Mouse (Mus musculus): ENCODE results near the gene Nfib. TPM values are rescaled to one million over a fixed set of nuclear protein-coding genes. Genes with fewer than 3 reads are reported as not detected.

The Nfib gene
- polyA plus RNA-seq, 1 experiment from 2014 or later = 204 TPM

- no peaks in the 10 kb centered on the region for H3K9me3 ChIP-seq (replicated peaks)
- peaks cover 52% of the 10 kb centered on the region for H3K4me1 ChIP-seq
- peak overlapping the region; percentile 5; the same call in 1 of the 2 replicates for H3K4me2 ChIP-seq
- no peak overlapping the region for H3K4me3 ChIP-seq
- H3K27me3 ChIP-seq = peaks cover 8% of the 10 kb centered on the region; the same call in 1 of the 2 replicates
- H3K27ac ChIP-seq = peak overlapping the region; percentile 10; the same call in 1 of the 2 replicates
- H3K36me3 ChIP-seq (ENCODE audit: poor library complexity, severe bottlenecking) = peaks cover 6% of the 10 kb centered on the region; the same call in 1 of the 2 replicates
- 39% methylated on average over 4 of the region's 4 CpGs for WGBS
- no peak overlapping the region for H3K9ac ChIP-seq
- no peak for ATAC-seq
Measured at GRCm38 (mm10) chr4:82543398-82543740, 162.2 kb downstream of the Nfib start.

DNA sequence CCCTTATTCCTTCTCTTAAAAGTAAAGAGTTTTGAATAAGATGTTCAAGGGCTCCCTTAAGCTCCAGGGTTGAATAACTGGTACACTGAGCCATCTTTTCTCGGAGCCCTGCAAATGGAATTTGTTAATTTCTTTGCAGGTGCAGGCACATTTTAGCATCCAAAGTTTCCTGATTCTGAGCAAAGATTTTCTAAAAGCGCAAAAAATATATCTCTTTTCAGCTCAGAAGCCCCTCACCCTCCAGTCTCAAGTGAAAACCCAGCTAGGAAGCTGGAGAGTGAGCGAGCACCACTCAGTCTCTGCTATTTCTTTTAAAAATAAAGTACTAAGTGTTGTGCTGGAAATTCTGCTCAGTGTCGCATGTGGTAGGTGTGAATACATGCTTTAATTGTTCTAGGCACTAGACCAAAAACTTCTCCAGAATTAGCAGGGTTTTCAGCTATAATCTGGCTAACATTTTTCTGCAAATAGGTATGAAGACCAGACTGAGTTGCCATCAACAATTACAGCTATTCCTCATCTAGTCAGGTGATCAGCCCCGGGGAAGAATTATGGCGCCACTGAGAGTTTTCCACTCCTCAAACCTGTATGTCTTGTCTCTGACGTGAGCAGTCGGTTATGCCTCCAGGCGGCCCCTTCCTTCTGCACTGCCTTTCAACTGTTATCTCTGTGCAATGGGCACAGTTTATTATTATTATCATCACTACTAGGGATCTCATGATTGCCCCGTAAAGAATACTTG, 162.7 kb downstream of the Nfib start:
- 52% methylated on average over 10 of the region's 10 CpGs for WGBS
- no peak for ATAC-seq
- Histone ChIP-seq H3K4me1 (peaks cover 58% of the 10 kb centered on the region), H3K9me3 (replicated peaks) (no peaks in the 10 kb centered on the region), H3K9ac (0 out of 2 replicates have a peak overlapping the region, but pooled peaks have one; percentile 16), H3K27ac (peak overlapping the region; percentile 10; the same call in 1 of the 2 replicates), H3K27me3 (peaks cover 8% of the 10 kb centered on the region; the same call in 1 of the 2 replicates), H3K4me3 (no peak overlapping the region), H3K36me3 (ENCODE audit: poor library complexity, severe bottlenecking) (peaks cover 4% of the 10 kb centered on the region; the same call in 1 of the 2 replicates), H3K4me2 (peak overlapping the region; percentile 5; the same call in 1 of the 2 replicates)

- Histone ChIP-seq H3K4me1 (peaks cover 66% of the 10 kb centered on the region), H3K27me3 (peaks cover 12% of the 10 kb centered on the region; the same call in 1 of the 2 replicates), H3K9me3 (replicated peaks) (no peaks in the 10 kb centered on the region), H3K9ac (0 out of 2 replicates have a peak overlapping the region, but pooled peaks have one; percentile 26), H3K4me3 (no peak overlapping the region), H3K4me2 (peak overlapping the region; percentile 33), H3K27ac (peak overlapping the region; percentile 57), H3K36me3 (ENCODE audit: poor library complexity, severe bottlenecking) (no peaks in the 10 kb centered on the region; the same call in 1 of the 2 replicates)
- peak; percentile 73 for ATAC-seq
- 27% methylated on average over 7 of the region's 7 CpGs for WGBS
Measured at GRCm38 (mm10) chr4:82541894-82542510, 163.5 kb downstream of the Nfib start.

GRCm38 (mm10) chr4:82540466-82540990, 165.0 kb downstream of the Nfib start:
- H3K4me1 ChIP-seq = peaks cover 81% of the 10 kb centered on the region

GRCm38 (mm10) chr4:82540048-82540410, 165.5 kb downstream of the Nfib start:
- Histone ChIP-seq H3K36me3 (ENCODE audit: poor library complexity, severe bottlenecking) (no peaks in the 10 kb centered on the region), H3K27me3 (peaks cover 31% of the 10 kb centered on the region), H3K4me1 (peaks cover 83% of the 10 kb centered on the region), H3K4me3 (peak overlapping the region; percentile 40; the same call in 1 of the 2 replicates), H3K9ac (peak overlapping the region; percentile 78), H3K9me3 (replicated peaks) (no peaks in the 10 kb centered on the region), H3K4me2 (peak overlapping the region; percentile 83), H3K27ac (peak overlapping the region; percentile 98)
- ATAC-seq = no peak
- WGBS = 22% methylated on average over 2 of the region's 2 CpGs

More at GRCm38 (mm10) chr4:82540466-82540990, 165.0 kb downstream of the Nfib start:
- 55% methylated on average over 5 of the region's 5 CpGs for WGBS
- no peaks in the 10 kb centered on the region for H3K36me3 ChIP-seq (ENCODE audit: poor library complexity, severe bottlenecking)
- peak; percentile 30; the same call in 1 of the 2 replicates for ATAC-seq
- H3K27ac ChIP-seq = no peak overlapping the region
- H3K4me3 ChIP-seq = no peak overlapping the region
- H3K4me2 ChIP-seq = peak overlapping the region; percentile 83; the same call in 1 of the 2 replicates
- peaks cover 26% of the 10 kb centered on the region for H3K27me3 ChIP-seq
- no peak overlapping the region for H3K9ac ChIP-seq
- no peaks in the 10 kb centered on the region for H3K9me3 ChIP-seq (replicated peaks)

DNA sequence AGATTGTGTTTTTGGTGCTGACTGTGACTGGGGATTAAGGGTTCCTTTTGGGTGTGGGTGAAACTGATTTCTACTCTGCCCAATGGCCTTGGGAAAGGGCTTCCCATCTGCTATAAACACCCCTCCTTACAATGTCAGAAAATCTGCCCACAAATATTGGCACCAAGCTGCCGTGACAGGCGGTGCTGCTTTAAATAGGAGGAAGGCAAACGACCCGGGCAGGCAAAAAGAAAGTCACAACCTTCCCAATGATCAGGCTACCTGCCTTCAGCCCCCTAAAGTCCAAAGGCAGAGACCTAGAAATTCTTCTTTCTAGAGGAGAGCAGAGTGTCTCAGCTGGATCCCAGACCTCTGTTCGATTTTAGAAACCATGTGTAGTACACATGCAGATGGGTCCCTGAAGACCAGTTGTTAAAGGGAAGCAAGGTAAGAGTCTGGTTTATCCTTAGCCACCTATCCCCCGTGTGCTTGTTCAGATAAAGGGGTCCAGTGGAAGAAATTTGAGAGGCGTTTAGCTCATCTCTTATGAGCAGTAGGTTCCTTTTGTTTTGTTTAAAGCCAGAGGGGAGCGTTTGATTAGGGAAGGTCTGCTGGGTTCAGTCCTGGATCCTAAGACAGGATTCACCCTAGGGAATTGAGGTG, 166.0 kb downstream of the Nfib start:
- ATAC-seq = no peak
- peak overlapping the region; percentile 40 for H3K4me3 ChIP-seq
- WGBS = 16% methylated on average over 8 of the region's 8 CpGs
- H3K9ac ChIP-seq = peak overlapping the region; percentile 78
- H3K27me3 ChIP-seq = peaks cover 35% of the 10 kb centered on the region
- no peaks in the 10 kb centered on the region for H3K36me3 ChIP-seq (ENCODE audit: poor library complexity, severe bottlenecking)
- H3K9me3 ChIP-seq (replicated peaks) = no peaks in the 10 kb centered on the region
- H3K4me2 ChIP-seq = peak overlapping the region; percentile 83
- H3K27ac ChIP-seq = peak overlapping the region; percentile 98
- H3K4me1 ChIP-seq = peaks cover 85% of the 10 kb centered on the region

- Histone ChIP-seq H3K4me1 (peaks cover 87% of the 10 kb centered on the region), H3K4me2 (peak overlapping the region; percentile 83), H3K27ac (peak overlapping the region; percentile 98), H3K9ac (peak overlapping the region; percentile 78), H3K4me3 (peak overlapping the region; percentile 40), H3K36me3 (ENCODE audit: poor library complexity, severe bottlenecking) (no peaks in the 10 kb centered on the region), H3K27me3 (peaks cover 35% of the 10 kb centered on the region), H3K9me3 (replicated peaks) (no peaks in the 10 kb centered on the region)
- 2% methylated on average over 9 of the region's 9 CpGs for WGBS
- ATAC-seq = no peak
Measured at GRCm38 (mm10) chr4:82538815-82539214, 166.7 kb downstream of the Nfib start.

DNA sequence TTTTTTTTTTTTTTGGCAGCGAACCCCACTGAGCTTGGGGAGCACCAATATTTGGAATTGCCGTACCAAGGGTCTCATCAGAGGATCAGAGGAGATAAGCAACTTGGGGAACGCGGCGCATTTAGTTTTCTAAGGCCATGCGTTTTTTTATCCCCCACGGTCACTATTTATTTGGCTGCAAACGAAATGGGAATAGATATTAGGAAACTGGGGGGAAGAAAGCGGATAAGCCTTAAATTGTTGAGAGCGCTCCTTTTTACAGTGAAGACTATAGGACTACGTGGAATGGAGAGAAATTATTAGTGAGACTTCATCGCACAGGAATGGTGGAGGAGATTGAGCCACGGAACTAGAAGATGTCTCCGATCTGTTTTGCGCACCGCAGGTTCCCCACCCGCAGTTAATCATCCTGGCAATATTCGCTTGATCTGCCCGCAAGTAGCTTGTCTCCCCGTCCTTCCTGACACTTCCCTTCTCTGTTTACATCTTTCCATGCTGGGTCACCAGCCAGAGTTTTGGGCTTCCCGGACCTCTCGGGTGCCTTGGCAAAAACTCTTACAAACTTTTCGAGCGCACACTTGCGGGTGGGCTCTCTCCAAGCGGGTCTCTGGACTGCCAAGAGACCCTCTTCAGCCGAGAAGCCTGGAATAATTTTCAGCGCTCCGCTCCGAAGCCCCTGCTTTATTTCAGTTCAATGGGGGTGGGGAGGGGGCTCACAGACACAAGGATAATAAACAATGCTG, 167.3 kb downstream of the Nfib start:
- Histone ChIP-seq H3K36me3 (ENCODE audit: poor library complexity, severe bottlenecking) (no peaks in the 10 kb centered on the region), H3K27ac (peak overlapping the region; percentile 98), H3K4me1 (peaks cover 85% of the 10 kb centered on the region), H3K27me3 (peaks cover 35% of the 10 kb centered on the region), H3K4me2 (peak overlapping the region; percentile 83), H3K9ac (peak overlapping the region; percentile 78), H3K4me3 (peak overlapping the region; percentile 40), H3K9me3 (replicated peaks) (no peaks in the 10 kb centered on the region)
- 2% methylated on average over 30 of the region's 30 CpGs for WGBS
- no peak for ATAC-seq

- peak overlapping the region; percentile 98 for H3K27ac ChIP-seq
- WGBS = 2% methylated on average over 28 of the region's 28 CpGs
- H3K27me3 ChIP-seq = peaks cover 35% of the 10 kb centered on the region
- H3K4me3 ChIP-seq = peak overlapping the region; percentile 40
- peaks cover 85% of the 10 kb centered on the region for H3K4me1 ChIP-seq
- H3K9ac ChIP-seq = peak overlapping the region; percentile 78
- no peaks in the 10 kb centered on the region for H3K36me3 ChIP-seq (ENCODE audit: poor library complexity, severe bottlenecking)
- ATAC-seq = no peak
- H3K9me3 ChIP-seq (replicated peaks) = no peaks in the 10 kb centered on the region
- peak overlapping the region; percentile 83 for H3K4me2 ChIP-seq
Measured at GRCm38 (mm10) chr4:82537279-82537967, 168.1 kb downstream of the Nfib start.

DNA sequence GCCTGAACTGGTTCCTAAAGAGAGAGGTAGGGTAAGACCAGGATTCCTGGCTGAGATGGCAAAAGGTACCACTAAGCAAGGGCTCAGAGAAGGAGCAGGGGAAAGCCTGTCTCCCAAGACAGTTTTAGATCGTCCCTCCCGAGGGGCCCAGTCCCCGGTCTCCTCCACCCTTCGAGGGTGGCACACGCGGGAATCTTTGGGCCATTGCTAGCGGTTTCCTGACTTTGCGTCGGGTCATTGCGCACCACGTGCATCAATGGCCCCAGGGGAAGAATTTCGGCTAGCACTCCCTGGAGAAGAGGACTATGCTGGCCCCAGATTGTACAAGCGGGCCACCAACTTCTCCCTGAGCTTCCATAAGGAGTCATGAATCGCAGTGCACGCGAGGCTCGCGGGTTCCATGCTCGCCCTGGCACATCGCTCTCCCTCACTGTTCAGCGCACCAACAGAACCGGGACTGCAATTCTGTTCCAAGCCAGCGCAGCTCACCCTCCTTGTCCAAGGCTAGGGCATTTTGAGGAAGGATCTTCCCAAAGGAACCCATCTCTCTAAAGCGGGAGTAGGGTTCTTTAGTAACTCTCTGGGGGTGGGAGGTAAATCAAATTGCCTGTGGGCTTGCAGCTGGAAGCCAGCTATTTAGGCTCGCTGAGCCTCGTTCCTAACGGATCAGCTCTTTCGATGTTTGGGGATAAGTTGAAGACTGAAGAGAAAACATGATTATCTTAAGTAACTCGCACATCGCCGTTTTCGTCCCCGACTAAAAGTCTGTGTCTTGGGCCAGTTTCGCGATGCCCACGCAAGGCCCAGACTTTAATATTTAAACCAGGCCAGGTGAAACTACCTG, 168.9 kb downstream of the Nfib start:
- peak overlapping the region; percentile 78 for H3K9ac ChIP-seq
- H3K36me3 ChIP-seq (ENCODE audit: poor library complexity, severe bottlenecking) = no peaks in the 10 kb centered on the region
- no peaks in the 10 kb centered on the region for H3K9me3 ChIP-seq (replicated peaks)
- H3K27ac ChIP-seq = peak overlapping the region; percentile 98
- peaks cover 86% of the 10 kb centered on the region for H3K4me1 ChIP-seq
- ATAC-seq = no peak
- WGBS = 8% methylated on average over 36 of the region's 36 CpGs
- peaks cover 35% of the 10 kb centered on the region for H3K27me3 ChIP-seq
- H3K4me2 ChIP-seq = peak overlapping the region; percentile 83
- H3K4me3 ChIP-seq = peak overlapping the region; percentile 40
